Mouse (Mus musculus): ENCODE results near the gene Cacna1g. TPM values are rescaled to one million over a fixed set of nuclear protein-coding genes. Genes with fewer than 3 reads are reported as not detected.

Gene Cacna1g
- total and polyA plus RNA-seq, 3 experiments = 1.7 to 3.7 (median 2.4) TPM

GRCm38 (mm10) chr11:94441752-94442151 is 32.2 kb downstream of the Cacna1g start:
- Histone ChIP-seq H3K27me3 (replicated peaks) (peaks cover 9% of the 10 kb centered on the region), H3K36me3 (replicated peaks in 1 of 2; ENCODE audit: control insufficient read depth in 1 of 2, insufficient read depth in 1 of 2, low read length in 1 of 2) (no peaks in the 10 kb centered on the region), H3K4me1 (ENCODE audit: control insufficient read depth in 1 of 2, insufficient read depth in 2 of 2) (peaks cover 8 to 28% of the 10 kb centered on the region in 2 experiments; a peak in 3 of 4 replicates), H3K4me3 (replicated peaks in 1 of 3; ENCODE audit: low read depth in 2 of 3, low read length in 2 of 3, poor library complexity in 1 of 3) (no peak overlapping the region), H3K27ac (ENCODE audit: insufficient read depth, low read depth) (no peak overlapping the region), H3K9me3 (replicated peaks; ENCODE audit: low read length) (no peaks in the 10 kb centered on the region), H3K9ac (ENCODE audit: insufficient read depth, low read depth) (no peak overlapping the region), H3K79me2 (replicated peaks; ENCODE audit: control insufficient read depth, extremely low read depth, insufficient read depth, poor library complexity, severe bottlenecking) (no peaks in the 10 kb centered on the region), H3K4me2 (ENCODE audit: insufficient read depth, low read depth, poor library complexity, severe bottlenecking) (no peak overlapping the region; the same call in 1 of the 2 replicates)
- TF ChIP-seq RCOR1 (conservative IDR thresholded peaks at IDR 0.05; ENCODE audit: low read depth, low read length) = 0 out of 2 replicates have a peak, but pooled peaks have one; percentile 40
- no peak for TF ChIP-seq ELF1 (IDR thresholded peaks at IDR 0.05; ENCODE audit: low read depth, low read length)
- TF ChIP-seq SMC3 (IDR thresholded peaks at IDR 0.05; ENCODE audit: low read depth, low read length) = 0 out of 2 replicates have a peak, but pooled peaks have one; percentile 1
- no peak for TF ChIP-seq BHLHE40 (IDR thresholded peaks at IDR 0.05; ENCODE audit: low read depth, low read length)
- no peak for TF ChIP-seq KAT2A (IDR thresholded peaks at IDR 0.05; ENCODE audit: insufficient replicate concordance, low read length)
- peak; percentile 24; the same call in 1 of the 2 replicates for TF ChIP-seq TCF12 (IDR thresholded peaks at IDR 0.05; ENCODE audit: low read depth, low read length)
- TF ChIP-seq RAD21 (IDR thresholded peaks at IDR 0.05; ENCODE audit: low read depth, low read length) = no peak
- no peak for TF ChIP-seq IRF4 (IDR thresholded peaks at IDR 0.05; ENCODE audit: low read depth, low read length)
- peak; percentile 94 for TF ChIP-seq MEF2A (IDR thresholded peaks at IDR 0.05; ENCODE audit: borderline replicate concordance, low read depth, low read length)
- peak; percentile 30; the same call in 1 of the 2 replicates for TF ChIP-seq ETS1 (conservative IDR thresholded peaks at IDR 0.05; ENCODE audit: low read depth, low read length)
- TF ChIP-seq MAFK (IDR thresholded peaks at IDR 0.05; ENCODE audit: insufficient replicate concordance, low read length) = no peak
- TF ChIP-seq EP300 (IDR thresholded peaks at IDR 0.05; ENCODE audit: low read length) = 0 out of 2 replicates have a peak, but pooled peaks have one; percentile 29
- dilution Hi-C loops (cut with MboI; ENCODE audit: extremely low pct_ligation_motif_present, extremely low pct_unique_long_range_greater_than_20kb, low sequenced_read_pairs) = no loop called here
- DNase-seq (ENCODE audit: extremely low read depth) = no peak
- in situ Hi-C loops (cut with MboI; ENCODE audit: low pct_ligation_motif_present, low pct_unique_long_range_greater_than_20kb, low sequenced_read_pairs) = no loop called here

DNA sequence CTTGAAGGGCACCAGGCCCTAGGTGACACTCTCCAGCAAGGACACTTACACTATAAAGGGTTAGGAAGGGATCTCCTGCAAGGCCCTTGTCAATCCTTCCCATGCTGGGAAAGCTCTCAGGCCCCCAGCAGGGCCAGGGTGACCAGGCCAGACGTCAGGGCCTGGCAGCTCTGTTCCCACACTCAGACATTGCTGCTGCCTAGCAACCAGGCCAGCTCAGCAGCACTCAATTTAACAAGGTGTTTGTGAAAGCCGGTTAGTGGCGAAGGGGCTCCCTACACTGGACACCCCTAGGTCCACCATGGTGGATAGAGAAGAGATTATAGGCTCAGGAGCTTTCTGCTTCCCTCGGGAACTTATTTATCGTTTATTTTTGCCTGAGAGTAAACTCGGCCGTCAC is 32.9 kb downstream of the Cacna1g start:
- H3K36me3 ChIP-seq (replicated peaks in 1 of 2; ENCODE audit: control insufficient read depth in 1 of 2, insufficient read depth in 1 of 2, low read length in 1 of 2) = no peaks in the 10 kb centered on the region
- in situ Hi-C loops (cut with MboI; ENCODE audit: low pct_ligation_motif_present, low pct_unique_long_range_greater_than_20kb, low sequenced_read_pairs) = no loop called here
- no peaks in the 10 kb centered on the region for H3K79me2 ChIP-seq (replicated peaks; ENCODE audit: control insufficient read depth, extremely low read depth, insufficient read depth, poor library complexity, severe bottlenecking)
- TF ChIP-seq EP300 (IDR thresholded peaks at IDR 0.05; ENCODE audit: low read length) (no peak), NRF1 (IDR thresholded peaks at IDR 0.05; ENCODE audit: low read depth, low read length) (no peak), POLR2A (IDR thresholded peaks at IDR 0.05; ENCODE audit: low read depth, low read length) (no peak), RAD21 (IDR thresholded peaks at IDR 0.05; ENCODE audit: low read depth, low read length) (no peak), MXI1 (IDR thresholded peaks at IDR 0.05; ENCODE audit: low read depth, low read length) (no peak), IRF4 (IDR thresholded peaks at IDR 0.05; ENCODE audit: low read depth, low read length) (no peak), HCFC1 (IDR thresholded peaks at IDR 0.05; ENCODE audit: low read depth, low read length) (no peak), CHD1 (IDR thresholded peaks at IDR 0.05; ENCODE audit: low read depth, low read length) (no peak), GABPA (IDR thresholded peaks at IDR 0.05; ENCODE audit: insufficient replicate concordance, low read depth, low read length) (no peak), MAZ (IDR thresholded peaks at IDR 0.05; ENCODE audit: low read depth, low read length) (no peak), USF2 (conservative IDR thresholded peaks at IDR 0.05; ENCODE audit: low read depth, low read length) (no peak), ZKSCAN1 (IDR thresholded peaks at IDR 0.05; ENCODE audit: borderline replicate concordance, low read depth, low read length) (no peak), JUN (IDR thresholded peaks at IDR 0.05; ENCODE audit: insufficient read depth, low read depth, low read length) (no peak), PAX5 (IDR thresholded peaks at IDR 0.05; ENCODE audit: low read length) (no peak), ZC3H11A (IDR thresholded peaks at IDR 0.05; ENCODE audit: low read depth, low read length) (no peak)
- no peak for DNase-seq (ENCODE audit: extremely low read depth)
- peaks cover 7% of the 10 kb centered on the region for H3K27me3 ChIP-seq (replicated peaks)
- no peak overlapping the region for H3K27ac ChIP-seq (ENCODE audit: insufficient read depth, low read depth)
- H3K9me3 ChIP-seq (replicated peaks; ENCODE audit: low read length) = no peaks in the 10 kb centered on the region
- dilution Hi-C loops (cut with MboI; ENCODE audit: extremely low pct_ligation_motif_present, extremely low pct_unique_long_range_greater_than_20kb, low sequenced_read_pairs) = no loop called here
- peaks cover 8 to 25% of the 10 kb centered on the region in 2 experiments; a peak in 3 of 4 replicates for H3K4me1 ChIP-seq (ENCODE audit: control insufficient read depth in 1 of 2, insufficient read depth in 2 of 2)
- no peak overlapping the region for H3K9ac ChIP-seq (ENCODE audit: insufficient read depth, low read depth)
- no peak overlapping the region for H3K4me3 ChIP-seq (replicated peaks in 1 of 3; ENCODE audit: low read depth in 2 of 3, low read length in 2 of 3, poor library complexity in 1 of 3)
- H3K4me2 ChIP-seq (ENCODE audit: insufficient read depth, low read depth, poor library complexity, severe bottlenecking) = no peak overlapping the region
